ENCODE assay signal across 8 mouse cellular contexts in the genomic region with DNA sequence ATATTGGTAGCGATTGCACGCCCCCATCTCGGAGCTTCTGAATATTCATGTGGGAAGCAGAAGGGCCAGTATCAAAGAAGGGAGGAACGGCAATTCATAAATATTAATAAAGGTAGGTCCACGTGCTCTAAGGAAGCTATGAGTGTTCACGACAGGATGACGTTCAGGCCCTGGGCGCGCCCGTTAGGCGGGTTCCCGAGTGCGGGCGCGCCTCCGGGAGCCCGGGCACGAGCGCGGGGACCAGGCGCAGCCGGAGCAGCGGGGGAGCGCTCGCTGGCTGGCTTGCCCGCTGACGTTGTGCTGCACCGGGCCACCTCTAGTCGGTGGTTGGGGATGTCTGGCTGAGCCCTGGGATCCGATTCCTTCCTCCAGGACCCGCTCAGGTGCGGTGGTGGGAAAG. TPM values are rescaled to one million over a fixed set of nuclear protein-coding genes. Genes with fewer than 3 reads are reported as not detected.
DNase-seq lines count a peak whose midpoint lies in the region; ATAC-seq and TF ChIP-seq lines count a peak whose summit lies in the region.

No protein-coding gene starts in this region.

- peak overlapping the region; percentile 82 for H3K9ac ChIP-seq in forebrain, postnatal 0 days
- no peak overlapping the region for H3K9ac ChIP-seq in liver, embryonic 13.5 days
- H3K9ac ChIP-seq in neural tube, embryonic 13.5 days: peak overlapping the region; percentile 92

- H3K9me3 ChIP-seq in forebrain, postnatal 0 days (ENCODE audit: low read length): no peaks in the 10 kb centered on the region
- H3K9me3 ChIP-seq in liver, embryonic 13.5 days (replicated peaks): no peaks in the 10 kb centered on the region
- no peaks in the 10 kb centered on the region for H3K9me3 ChIP-seq in neural tube, embryonic 13.5 days

- peak overlapping the region; percentile 92 for H3K27ac ChIP-seq in cerebellum, adult 2 months (ENCODE audit: insufficient read depth, low read length)
- peak overlapping the region; percentile 96 for H3K27ac ChIP-seq in forebrain, postnatal 0 days (ENCODE audit: low read depth, low read length)
- H3K27ac ChIP-seq in liver, embryonic 13.5 days: no peak overlapping the region
- peak overlapping the region; percentile 97 for H3K27ac ChIP-seq in neural tube, embryonic 13.5 days (replicated peaks)

- POLR2A ChIA-PET in Patski (lab: Charles Lee): no interaction called here

- H3K4me1 ChIP-seq in cerebellum, adult 2 months (ENCODE audit: control insufficient read depth, insufficient read depth, low read length): peaks cover 4% of the 10 kb centered on the region; the same call in 1 of the 2 replicates
- peaks cover 11% of the 10 kb centered on the region; the same call in 1 of the 2 replicates for H3K4me1 ChIP-seq in forebrain, postnatal 0 days (ENCODE audit: insufficient read depth)
- H3K4me1 ChIP-seq in liver, embryonic 13.5 days (replicated peaks): no peaks in the 10 kb centered on the region
- peaks cover 45% of the 10 kb centered on the region for H3K4me1 ChIP-seq in neural tube, embryonic 13.5 days (replicated peaks)

- peak overlapping the region; percentile 67 for H3K4me2 ChIP-seq in forebrain, postnatal 0 days (ENCODE audit: low read depth)
- peak overlapping the region; percentile 58 for H3K4me2 ChIP-seq in liver, embryonic 13.5 days
- peak overlapping the region; percentile 68 for H3K4me2 ChIP-seq in neural tube, embryonic 13.5 days

- intact Hi-C loops in heart, postnatal 14 days (cut with DNase I): no loop called here

- DNase-seq in Patski (ENCODE audit: low read depth, low spot score): no peak
- peak; percentile 94 to 95 for DNase-seq in cerebellum, adult 2 months
- peak; percentile 98 for DNase-seq in forebrain, postnatal 0 days
- DNase-seq in heart, postnatal 14 days: peak; percentile 65 to 74
- peak; percentile 69 to 76 for DNase-seq in kidney, postnatal 4 days
- DNase-seq in liver, embryonic 13.5 days: no peak
- DNase-seq in urinary bladder, postnatal 10 days (ENCODE audit: low spot score): peak; percentile 19

- CTCF ChIA-PET in Patski (lab: Charles Lee): no interaction called here

- TF ChIP-seq POLR2A in cerebellum, adult 2 months (IDR thresholded peaks at IDR 0.05; ENCODE audit: borderline replicate concordance, insufficient read depth, low read length): peak; percentile 85

- no peak for TF ChIP-seq CTCF in Patski (IDR thresholded peaks at IDR 0.05)
- peak; percentile 14; the same call in 1 of the 2 replicates for TF ChIP-seq CTCF in cerebellum, adult 2 months (IDR thresholded peaks at IDR 0.05; ENCODE audit: borderline replicate concordance, insufficient read depth, low read depth, low read length)
- TF ChIP-seq CTCF in forebrain, postnatal 0 days (IDR thresholded peaks at IDR 0.05; ENCODE audit: low read depth): peak; percentile 41; the same call in 1 of the 2 replicates

- peaks cover 4% of the 10 kb centered on the region; the same call in 1 of the 2 replicates for H3K36me3 ChIP-seq in forebrain, postnatal 0 days (ENCODE audit: insufficient read depth)
- no peaks in the 10 kb centered on the region for H3K36me3 ChIP-seq in liver, embryonic 13.5 days
- peaks cover 11% of the 10 kb centered on the region for H3K36me3 ChIP-seq in neural tube, embryonic 13.5 days

- in situ Hi-C loops in Patski (cut with MboI; ENCODE audit: low pct_unique_long_range_greater_than_20kb): no loop called here

- peaks cover 28% of the 10 kb centered on the region for H3K27me3 ChIP-seq in Patski
- H3K27me3 ChIP-seq in cerebellum, adult 2 months (ENCODE audit: control insufficient read depth, insufficient read depth, low read length): no peaks in the 10 kb centered on the region
- H3K27me3 ChIP-seq in forebrain, postnatal 0 days (ENCODE audit: insufficient read depth, low read length): no peaks in the 10 kb centered on the region
- peaks cover 33% of the 10 kb centered on the region for H3K27me3 ChIP-seq in liver, embryonic 13.5 days
- H3K27me3 ChIP-seq in neural tube, embryonic 13.5 days: no peaks in the 10 kb centered on the region

- under 1% methylated on average over 32 of the region's 32 CpGs for WGBS in cerebellum, adult 2 months
- under 1% methylated on average over 32 of the region's 32 CpGs for WGBS in forebrain, postnatal 0 days
- WGBS in liver, embryonic 13.5 days (ENCODE audit: insufficient replicate concordance): 1% methylated on average over 32 of the region's 32 CpGs
- WGBS in neural tube, embryonic 13.5 days: under 1% methylated on average over 32 of the region's 32 CpGs

- peak; percentile 58 for ATAC-seq in Patski
- peak; percentile 92 for ATAC-seq in forebrain, postnatal 0 days
- peak; percentile 57; the same call in 1 of the 2 replicates for ATAC-seq in liver, embryonic 13.5 days (ENCODE audit: low read depth)
- peak; percentile 91 for ATAC-seq in neural tube, embryonic 13.5 days (ENCODE audit: low read depth)

- peak overlapping the region; percentile 88 for H3K4me3 ChIP-seq in cerebellum, adult 2 months (replicated peaks; ENCODE audit: insufficient read depth, low read depth, low read length)
- H3K4me3 ChIP-seq in forebrain, postnatal 0 days (ENCODE audit: low read depth, low read length): peak overlapping the region; percentile 72
- H3K4me3 ChIP-seq in liver, embryonic 13.5 days (replicated peaks): peak overlapping the region; percentile 43
- peak overlapping the region; percentile 75 for H3K4me3 ChIP-seq in neural tube, embryonic 13.5 days

RNA-seq across cellular contexts. Expression of a gene that starts 10.9 kb away (rescaled TPM):
- not detected for polyA plus RNA-seq in Patski (2021)
- 451 and 465 TPM in 2 replicates for polyA plus RNA-seq in cerebellum, adult 2 months (2012; rRNA removed)
- total RNA-seq in forebrain, postnatal 0 days (2014; rRNA removed): 586 and 786 TPM in 2 replicates
- 644 and 657 TPM in 2 replicates for polyA plus RNA-seq in forebrain, postnatal 0 days (2015; fragmentation: Nextera tagmentation; extraction: Ambion mirVana)
- total RNA-seq in heart, postnatal 14 days (2021): 1 to 10 TPM; 1.2 to 1.9 TPM
- 0.80 and 1.1 TPM in 2 replicates for polyA plus RNA-seq in liver, embryonic 13.5 days (2015; fragmentation: Nextera tagmentation; extraction: Ambion mirVana)
- polyA plus RNA-seq in neural tube, embryonic 13.5 days (2015; fragmentation: Nextera tagmentation; extraction: Ambion mirVana): 613 and 615 TPM in 2 replicates

RNA-seq across cellular contexts. Expression of a gene that starts 35.3 kb away (rescaled TPM):
- polyA plus RNA-seq in Patski (2021): 88.3 TPM
- 112 and 113 TPM in 2 replicates for polyA plus RNA-seq in cerebellum, adult 2 months (2012; rRNA removed)
- total RNA-seq in forebrain, postnatal 0 days (2014; rRNA removed): 93.8 and 103 TPM in 2 replicates
- polyA plus RNA-seq in forebrain, postnatal 0 days (2015; fragmentation: Nextera tagmentation; extraction: Ambion mirVana): 101 and 112 TPM in 2 replicates
- total RNA-seq in heart, postnatal 14 days (2021): 10 to 100 TPM; 96.3 to 96.4 TPM
- 32.0 and 38.2 TPM in 2 replicates for polyA plus RNA-seq in liver, embryonic 13.5 days (2015; fragmentation: Nextera tagmentation; extraction: Ambion mirVana)
- polyA plus RNA-seq in neural tube, embryonic 13.5 days (2015; fragmentation: Nextera tagmentation; extraction: Ambion mirVana): 126 and 127 TPM in 2 replicates

Comparison
In these comparisons a context has a peak if more than half of its experiments do, and no peak if none do; other contexts are left out.
1. DNase-seq: peak in cerebellum, adult 2 months (2 of 2), forebrain, postnatal 0 days (single experiment), heart, postnatal 14 days (2 of 2), kidney, postnatal 4 days (2 of 2) and urinary bladder, postnatal 10 days (single experiment); none in Patski (single experiment) and liver, embryonic 13.5 days (single experiment).
2. RNA of a gene that starts 10.9 kb away (polyA plus RNA-seq): 644 to 657 TPM in forebrain, postnatal 0 days, 613 to 615 TPM in neural tube, embryonic 13.5 days and 451 to 465 TPM in cerebellum, adult 2 months; 0.80 to 1.1 TPM in liver, embryonic 13.5 days and not detected in Patski (single experiment); every median in the first group is over 100 times any median in the second.
3. Peak in every context shown above with its lines, with median percentiles within 50 percentile points of each other: ATAC-seq, H3K4me3 ChIP-seq and H3K4me2 ChIP-seq.